Mouse (Mus musculus) MEL (cell line): ENCODE data around the gene 1700022I11Rik. TPM values are rescaled to one million over a fixed set of nuclear protein-coding genes. Genes with fewer than 3 reads are reported as not detected.
A peak's percentile ranks its signal among the peaks of the same experiment; 100 is the strongest.

ENCODE experiments used
- DNase-seq: peaks from one replicate; pipeline ENCODE4 v3.0.0; 2011; ENCODE audit warnings: low read depth, low spot score
- H3K27ac ChIP-seq: 2 replicates; pipeline ENCODE4 v1.5.1; 2012; ENCODE audit warnings: low read depth, mild to moderate bottlenecking, control low read depth, low read length, moderate library complexity; ENCODE audit not compliant: control insufficient read depth
- H3K27me3 ChIP-seq, 2 experiments: fragments of 150-350 bp in 1 of 2; sonication (generic) in 1 of 2; 2 replicates each; pipeline ENCODE4 v1.6.1; 2012; ENCODE audit warnings: low read length in 2 of 2, mild to moderate bottlenecking in 2 of 2, improper control_type of control experiment in 1 of 2, moderate library complexity in 1 of 2; ENCODE audit not compliant: insufficient read depth in 2 of 2, control insufficient read depth in 1 of 2
- H3K36me3 ChIP-seq, 2 experiments: 2 replicates each; pipeline ENCODE4 v1.6.1; 2012 to 2014; ENCODE audit warnings: low read length in 2 of 2, improper control_type of control experiment in 1 of 2, inconsistent platforms in 1 of 2, mild to moderate bottlenecking in 1 of 2; ENCODE audit not compliant: insufficient read depth in 2 of 2, control insufficient read depth in 1 of 2
- H3K4me1 ChIP-seq, 2 experiments: fragments of 150-350 bp in 1 of 2; sonication (generic) in 1 of 2; 2 replicates each; pipeline ENCODE4 v1.6.1; 2012; ENCODE audit warnings: low read length in 2 of 2, improper control_type of control experiment in 1 of 2, mild to moderate bottlenecking in 1 of 2; ENCODE audit not compliant: insufficient read depth in 2 of 2, control insufficient read depth in 1 of 2
- H3K4me3 ChIP-seq, 2 experiments: fragments of 150-350 bp in 1 of 2; sonication (generic) in 1 of 2; 2 replicates each; pipeline ENCODE4 v1.5.1; 2012; ENCODE audit warnings: low read depth in 2 of 2, low read length in 2 of 2, mild to moderate bottlenecking in 2 of 2, moderate library complexity in 2 of 2, control low read depth in 1 of 2, improper control_type of control experiment in 1 of 2; ENCODE audit not compliant: control insufficient read depth in 1 of 2, insufficient read depth in 1 of 2
- H3K79me2 ChIP-seq: 2 replicates; pipeline ENCODE4 v1.6.1; 2012; ENCODE audit warnings: mild to moderate bottlenecking, low read length, moderate library complexity; ENCODE audit not compliant: control insufficient read depth, poor library complexity, insufficient read depth
- H3K9ac ChIP-seq: 2 replicates; pipeline ENCODE4 v1.6.1; 2012; ENCODE audit warnings: low read depth, mild to moderate bottlenecking, control low read depth, low read length, moderate library complexity; ENCODE audit not compliant: control insufficient read depth, poor library complexity, severe bottlenecking
- H3K9me3 ChIP-seq: fragments of 150-350 bp; sonication (generic); replicated peaks from 2 replicates; pipeline ENCODE4 v1.6.1; 2012; ENCODE audit warnings: mild to moderate bottlenecking, low read length, improper control_type of control experiment, moderate library complexity; ENCODE audit not compliant: insufficient read depth
- CTCF ChIP-seq, 3 experiments: IDR thresholded peaks in 2 of 3; conservative IDR thresholded peaks in 1 of 3; 2 replicates each; pipeline ENCODE4 v1.5.1; 2011 to 2012; ENCODE audit warnings: low read length in 3 of 3, low read depth in 2 of 3, mild to moderate bottlenecking in 2 of 3, improper control_type of control experiment in 1 of 3, inconsistent platforms in 1 of 3, mixed read lengths in 1 of 3, moderate library complexity in 1 of 3; ENCODE audit not compliant: control insufficient read depth in 1 of 3, insufficient read depth in 1 of 3, poor library complexity in 1 of 3, severe bottlenecking in 1 of 3
- E2F4 ChIP-seq: IDR thresholded peaks from 2 replicates; pipeline ENCODE4 v1.6.1; 2011; ENCODE audit warnings: low read depth, low read length, improper control_type of control experiment, borderline replicate concordance
- EP300 ChIP-seq, 2 experiments: IDR thresholded peaks; 2 replicates each; pipeline ENCODE4 v1.6.1; 2011; ENCODE audit warnings: improper control_type of control experiment in 2 of 2, low read length in 2 of 2, low read depth in 1 of 2, mild to moderate bottlenecking in 1 of 2
- ETS1 ChIP-seq: IDR thresholded peaks from 2 replicates; pipeline ENCODE4 v1.6.1; 2012; ENCODE audit warnings: low read depth, mild to moderate bottlenecking, inconsistent platforms, low read length, improper control_type of control experiment, moderate library complexity
- GATA1 ChIP-seq: IDR thresholded peaks from 2 replicates; pipeline ENCODE4 v1.6.1; 2011; ENCODE audit warnings: low read depth, low read length, improper control_type of control experiment
- KAT2A ChIP-seq: conservative IDR thresholded peaks from 2 replicates; pipeline ENCODE4 v1.6.1; 2012; ENCODE audit warnings: low read depth, low read length, improper control_type of control experiment, inconsistent platforms
- MAX ChIP-seq: IDR thresholded peaks from 2 replicates; pipeline ENCODE4 v1.6.1; 2011; ENCODE audit warnings: low read length, improper control_type of control experiment
- MAZ ChIP-seq: IDR thresholded peaks from 2 replicates; pipeline ENCODE4 v1.6.1; 2012; ENCODE audit warnings: low read depth, mild to moderate bottlenecking, inconsistent platforms, low read length, improper control_type of control experiment
- MYB ChIP-seq: IDR thresholded peaks from 2 replicates; pipeline ENCODE4 v1.6.1; 2011; ENCODE audit warnings: mild to moderate bottlenecking, low read depth, low read length, improper control_type of control experiment
- MYC ChIP-seq: IDR thresholded peaks from 2 replicates; pipeline ENCODE4 v1.6.1; 2011; ENCODE audit warnings: low read depth, mild to moderate bottlenecking, low read length, improper control_type of control experiment, moderate library complexity
- NELFE ChIP-seq: IDR thresholded peaks from 2 replicates; pipeline ENCODE4 v1.6.1; 2011; ENCODE audit warnings: low read depth, low read length, improper control_type of control experiment
- POLR2AphosphoS2 ChIP-seq: IDR thresholded peaks from 2 replicates; pipeline ENCODE4 v1.6.1; 2011; ENCODE audit warnings: low read length, improper control_type of control experiment
- RAD21 ChIP-seq: IDR thresholded peaks from 2 replicates; pipeline ENCODE4 v1.6.1; 2011; ENCODE audit warnings: mild to moderate bottlenecking, low read depth, low read length, improper control_type of control experiment
- SIN3A ChIP-seq: IDR thresholded peaks from 2 replicates; pipeline ENCODE4 v1.6.1; 2012; ENCODE audit warnings: low read length, improper control_type of control experiment, inconsistent platforms
- TBP ChIP-seq: IDR thresholded peaks from 2 replicates; pipeline ENCODE4 v1.8.0; 2011; ENCODE audit warnings: low read depth, low read length, improper control_type of control experiment
- UBTF ChIP-seq: IDR thresholded peaks from 2 replicates; pipeline ENCODE4 v1.6.1; 2012; ENCODE audit warnings: low read depth, mild to moderate bottlenecking, inconsistent platforms, low read length, improper control_type of control experiment, moderate library complexity, borderline replicate concordance; ENCODE audit not compliant: insufficient read depth
- ZC3H11A ChIP-seq: IDR thresholded peaks from 2 replicates; pipeline ENCODE4 v1.6.1; 2012; ENCODE audit warnings: low read depth, mild to moderate bottlenecking, inconsistent platforms, low read length, improper control_type of control experiment
- ZKSCAN1 ChIP-seq: IDR thresholded peaks from 2 replicates; pipeline ENCODE4 v1.6.1; 2012; ENCODE audit warnings: low read depth, mild to moderate bottlenecking, inconsistent platforms, low read length, improper control_type of control experiment, moderate library complexity
- polyA plus RNA-seq, 2 experiments: library from polyadenylated mRNA; stranded (reverse) in 1 of 2; unstranded in 1 of 2; fragments of >175 nt in 1 of 2; fragments of >200 nt in 1 of 2; gene quantifications; 2 replicates each; pipeline versions ENCODE4 v1.2.1 to v1.2.4; 2012; ENCODE audit warnings: low replicate concordance in 2 of 2, low read depth in 1 of 2; ENCODE audit not compliant: insufficient read length in 2 of 2, insufficient read depth in 1 of 2, missing spikeins in 1 of 2
- total RNA-seq: library from RNA; depleted of rRNA; stranded (reverse); fragments of 300-350 nt; gene quantifications from 2 replicates; pipeline ENCODE4 v1.2.3, GENCODE M21; 2012

The 1700022I11Rik gene
- total and polyA plus RNA-seq, 3 experiments, result 0.39 to 0.54 TPM; not detected in 1

DNA sequence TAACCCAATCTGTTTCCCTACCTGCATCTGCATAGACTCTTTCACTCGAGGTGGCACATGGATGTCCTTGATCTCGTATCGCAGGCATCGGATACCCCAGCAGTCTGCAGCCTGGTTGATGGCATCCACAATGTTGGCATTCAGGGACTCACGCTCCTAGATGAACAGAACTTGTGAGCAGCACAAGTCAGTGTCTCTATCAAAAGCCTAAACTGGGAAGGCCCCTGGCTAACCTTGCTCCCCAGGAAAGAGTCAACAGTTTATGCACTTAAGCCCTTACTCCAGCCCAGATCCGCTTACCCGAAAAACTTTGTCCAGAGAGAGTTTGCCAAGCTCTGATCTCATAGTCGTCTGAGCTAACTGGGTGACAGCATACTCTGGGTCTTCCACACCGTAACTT, 60.3 kb downstream of the 1700022I11Rik start:
- H3K79me2 ChIP-seq, result peaks cover 20% of the 10 kb centered on the region
- H3K27ac ChIP-seq, result no peak overlapping the region
- H3K27me3 ChIP-seq, result no peaks in the 10 kb centered on the region
- H3K9me3 ChIP-seq, result no peaks in the 10 kb centered on the region
- DNase-seq, result no peak
- TF ChIP-seq MAZ (no peak), RAD21 (no peak), MYC (no peak), SIN3A (no peak), KAT2A (no peak), TBP (no peak), ZC3H11A (no peak)
- TF ChIP-seq, all 39 proteins: peak for 0
- H3K36me3 ChIP-seq, result peaks cover 1 to 7% of the 10 kb centered on the region in 2 experiments; a peak in 3 of 4 replicates
- H3K9ac ChIP-seq, result no peak overlapping the region; the same call in 1 of the 2 replicates
- H3K4me3 ChIP-seq, result no peak overlapping the region
- H3K4me1 ChIP-seq, result peaks cover 4 to 13% of the 10 kb centered on the region in 2 experiments; a peak in 3 of 4 replicates

DNA sequence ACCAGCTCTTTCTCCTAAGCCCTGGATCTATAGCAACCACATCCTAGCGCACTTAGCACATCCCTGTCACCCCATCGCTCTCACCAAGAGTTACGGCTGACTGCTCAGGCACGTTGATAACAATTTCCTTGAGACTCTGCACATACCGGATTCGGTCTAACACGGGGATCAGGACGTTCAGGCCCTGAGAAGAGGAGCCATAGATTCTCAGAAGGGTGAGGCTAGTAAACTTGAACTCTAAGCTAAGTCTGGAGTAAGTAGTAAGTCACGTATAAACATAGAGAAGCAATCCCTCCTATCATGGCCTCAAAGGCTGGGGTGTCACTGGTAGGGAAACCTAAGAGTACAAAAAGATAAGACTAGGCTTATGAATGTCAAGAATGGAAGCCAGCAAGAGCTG, 60.9 kb downstream of the 1700022I11Rik start:
- no peaks in the 10 kb centered on the region for H3K9me3 ChIP-seq
- H3K4me3 ChIP-seq, result peak overlapping the region; percentile 84 to 93
- peak overlapping the region; percentile 75; the same call in 1 of the 2 replicates for H3K27ac ChIP-seq
- peaks cover 16% of the 10 kb centered on the region for H3K79me2 ChIP-seq
- peak overlapping the region; percentile 88 for H3K9ac ChIP-seq
- H3K36me3 ChIP-seq, result peaks cover 1 to 5% of the 10 kb centered on the region in 2 experiments; a peak in 3 of 4 replicates
- no peaks in the 10 kb centered on the region for H3K27me3 ChIP-seq
- no peak for TF ChIP-seq EP300 (IDR thresholded peaks at IDR 0.05; ENCODE audit: low read depth in 1 of 2, low read length in 2 of 2)
- no peak for TF ChIP-seq GATA1
- no peak for TF ChIP-seq NELFE
- no peak for TF ChIP-seq POLR2AphosphoS2
- TF ChIP-seq MYB, result no peak
- no peak for TF ChIP-seq MAX
- no peak for TF ChIP-seq CTCF (IDR thresholded peaks at IDR 0.05 in 2 of 3, conservative IDR thresholded peaks at IDR 0.05 in 1 of 3; ENCODE audit: control insufficient read depth in 1 of 3, insufficient read depth in 1 of 3, low read depth in 2 of 3, low read length in 3 of 3, poor library complexity in 1 of 3, severe bottlenecking in 1 of 3)
- H3K4me1 ChIP-seq, result peaks cover 4 to 9% of the 10 kb centered on the region in 2 experiments; a peak in 3 of 4 replicates
- DNase-seq, result no peak

DNA sequence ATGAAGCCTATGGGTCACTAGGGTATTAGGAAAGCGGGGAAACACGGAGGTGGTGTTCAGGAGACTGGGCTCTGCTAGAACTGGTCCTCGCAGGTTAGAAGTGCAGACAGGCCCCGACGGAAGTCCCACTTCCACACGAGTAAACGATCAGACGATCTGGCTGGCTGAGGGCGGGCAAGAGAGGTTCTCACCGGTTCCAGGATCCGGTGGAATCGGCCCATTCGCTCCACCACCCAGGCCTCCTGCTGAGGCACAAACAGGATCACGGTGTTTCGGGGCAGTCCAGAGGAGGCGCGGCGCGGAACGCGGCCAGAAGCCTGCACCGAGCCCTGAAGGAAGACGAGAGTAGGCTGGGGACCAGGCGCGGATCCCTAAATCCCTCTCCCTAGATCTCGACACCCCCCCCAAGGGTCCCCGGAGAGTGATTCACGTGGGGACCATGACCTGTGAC, 61.4 kb downstream of the 1700022I11Rik start:
- Histone ChIP-seq H3K4me1 (peaks cover 4 to 9% of the 10 kb centered on the region in 2 experiments; a peak in 3 of 4 replicates), H3K27ac (peak overlapping the region; percentile 75), H3K36me3 (peaks cover 1 to 5% of the 10 kb centered on the region in 2 experiments; a peak in 3 of 4 replicates), H3K4me3 (peak overlapping the region; percentile 84 to 93), H3K27me3 (no peaks in the 10 kb centered on the region), H3K79me2 (peaks cover 16% of the 10 kb centered on the region), H3K9ac (peak overlapping the region; percentile 88), H3K9me3 (no peaks in the 10 kb centered on the region)
- TF ChIP-seq UBTF, result no peak
- no peak for TF ChIP-seq ZKSCAN1
- no peak for TF ChIP-seq ETS1
- no peak; the same call in 1 of the 2 replicates for TF ChIP-seq POLR2AphosphoS2
- no peak for TF ChIP-seq KAT2A
- TF ChIP-seq E2F4, result no peak
- peak; percentile 57 for DNase-seq
